Mouse (Mus musculus): Measurements from ENCODE around the gene Haspin. TPM values are rescaled to one million over a fixed set of nuclear protein-coding genes. Genes with fewer than 3 reads are reported as not detected.

Haspin gene
- polyA plus RNA-seq, 1 experiment from 2014 or later: 11.2 TPM

DNA sequence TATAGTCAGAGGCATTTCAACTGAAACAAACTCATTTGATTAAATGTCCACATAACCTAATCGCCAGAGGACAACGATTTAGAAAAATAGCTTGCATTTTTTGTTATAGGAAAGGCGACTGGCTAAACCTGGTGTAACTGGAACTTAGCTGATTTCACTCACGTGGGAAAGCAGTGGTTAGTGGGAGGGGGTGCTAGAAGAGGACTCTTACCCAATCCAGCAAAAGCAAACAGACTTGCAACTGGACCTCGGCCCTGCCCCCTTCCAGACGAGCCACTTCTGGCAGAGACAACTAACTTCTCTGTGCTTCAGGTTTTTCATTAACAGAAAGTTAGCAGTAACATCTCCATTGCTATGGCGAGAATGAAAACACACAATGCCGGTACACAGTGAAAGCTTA, 37.5 kb upstream of the Haspin start:
- Histone ChIP-seq H3K4me1 (ENCODE audit: control insufficient read depth, insufficient read depth, low read length) (peaks cover 22% of the 10 kb centered on the region), H3K27ac (ENCODE audit: low read depth, low read length) (no peak overlapping the region)
- WGBS (ENCODE audit: insufficient replicate concordance): 48% methylated on average over 8 of the region's 8 CpGs

GRCm38 (mm10) chr11:73172186-73172585, 34.1 kb upstream of the Haspin start:
- Histone ChIP-seq H3K27ac (ENCODE audit: low read depth, low read length) (no peak overlapping the region), H3K4me3 (ENCODE audit: low read depth, low read length) (no peak overlapping the region), H3K4me2 (no peak overlapping the region), H3K9ac (ENCODE audit: low read depth, low read length) (no peak overlapping the region), H3K36me3 (ENCODE audit: control insufficient read depth, insufficient read depth, low read length) (peaks cover 3% of the 10 kb centered on the region; the same call in 1 of the 2 replicates), H3K27me3 (ENCODE audit: control insufficient read depth, insufficient read depth, low read length) (no peaks in the 10 kb centered on the region), H3K4me1 (ENCODE audit: control insufficient read depth, insufficient read depth, low read length) (peaks cover 17% of the 10 kb centered on the region; the same call in 1 of the 2 replicates), H3K9me3 (replicated peaks; ENCODE audit: control insufficient read depth, low read length) (no peaks in the 10 kb centered on the region)
- WGBS (ENCODE audit: insufficient replicate concordance): 58% methylated on average over 5 of the region's 5 CpGs
- ATAC-seq (replicated peaks; ENCODE audit: insufficient number of reproducible peaks, low FRiP score, low TSS enrichment): no peak

More for the DNA sequence above, 37.5 kb upstream of the Haspin start:
- Histone ChIP-seq H3K36me3 (ENCODE audit: control insufficient read depth, insufficient read depth, low read length) (peaks cover 3% of the 10 kb centered on the region; the same call in 1 of the 2 replicates), H3K27me3 (ENCODE audit: control insufficient read depth, insufficient read depth, low read length) (no peaks in the 10 kb centered on the region), H3K9me3 (replicated peaks; ENCODE audit: control insufficient read depth, low read length) (no peaks in the 10 kb centered on the region), H3K9ac (ENCODE audit: low read depth, low read length) (peak overlapping the region; percentile 96), H3K4me2 (peak overlapping the region; percentile 70), H3K4me3 (ENCODE audit: low read depth, low read length) (peak overlapping the region; percentile 96)
- ATAC-seq (replicated peaks; ENCODE audit: insufficient number of reproducible peaks, low FRiP score, low TSS enrichment): no peak

DNA sequence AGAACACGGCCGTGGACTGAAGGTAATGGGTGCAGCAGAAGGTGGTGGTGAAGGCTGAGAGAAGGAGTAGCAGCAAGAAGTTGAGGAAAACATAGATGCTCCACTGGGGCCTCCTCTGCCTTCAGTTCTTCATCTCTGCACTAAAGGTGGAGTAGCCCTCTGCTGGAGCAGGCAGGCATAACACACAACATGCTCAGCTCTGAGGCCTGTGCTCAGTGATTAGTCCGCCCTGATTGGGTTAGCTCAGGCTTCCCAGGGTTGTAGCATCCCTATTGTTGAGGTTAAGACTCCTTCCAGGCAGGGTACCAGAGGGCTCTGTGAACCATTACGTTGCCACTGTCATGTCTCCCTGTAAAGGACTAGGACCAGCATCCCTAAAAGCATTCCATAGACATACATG, 31.1 kb upstream of the Haspin start:
- no peaks in the 10 kb centered on the region for H3K27me3 ChIP-seq (ENCODE audit: control insufficient read depth, insufficient read depth, low read length)
- ATAC-seq (replicated peaks; ENCODE audit: insufficient number of reproducible peaks, low FRiP score, low TSS enrichment): no peak
- H3K4me3 ChIP-seq (ENCODE audit: low read depth, low read length): no peak overlapping the region
- H3K4me2 ChIP-seq: no peak overlapping the region
- H3K27ac ChIP-seq (ENCODE audit: low read depth, low read length): no peak overlapping the region
- peaks cover 10% of the 10 kb centered on the region; the same call in 1 of the 2 replicates for H3K4me1 ChIP-seq (ENCODE audit: control insufficient read depth, insufficient read depth, low read length)
- H3K9ac ChIP-seq (ENCODE audit: low read depth, low read length): no peak overlapping the region
- 40% methylated on average over 4 of the region's 4 CpGs for WGBS (ENCODE audit: insufficient replicate concordance)
- H3K9me3 ChIP-seq (replicated peaks; ENCODE audit: control insufficient read depth, low read length): no peaks in the 10 kb centered on the region
- H3K36me3 ChIP-seq (ENCODE audit: control insufficient read depth, insufficient read depth, low read length): peaks cover 3% of the 10 kb centered on the region; the same call in 1 of the 2 replicates

GRCm38 (mm10) chr11:73168576-73168975, 30.5 kb upstream of the Haspin start:
- WGBS (ENCODE audit: insufficient replicate concordance): 76% methylated on average over 6 of the region's 6 CpGs
- no peak for ATAC-seq (replicated peaks; ENCODE audit: insufficient number of reproducible peaks, low FRiP score, low TSS enrichment)
- H3K27ac ChIP-seq (ENCODE audit: low read depth, low read length): no peak overlapping the region

GRCm38 (mm10) chr11:73168071-73168470, 30.0 kb upstream of the Haspin start:
- no peaks in the 10 kb centered on the region for H3K9me3 ChIP-seq (replicated peaks; ENCODE audit: control insufficient read depth, low read length)
- no peak overlapping the region for H3K4me2 ChIP-seq
- ATAC-seq (replicated peaks; ENCODE audit: insufficient number of reproducible peaks, low FRiP score, low TSS enrichment): no peak
- WGBS (ENCODE audit: insufficient replicate concordance): 85% methylated on average over 8 of the region's 8 CpGs
- H3K9ac ChIP-seq (ENCODE audit: low read depth, low read length): no peak overlapping the region
- H3K27ac ChIP-seq (ENCODE audit: low read depth, low read length): no peak overlapping the region
- no peaks in the 10 kb centered on the region for H3K27me3 ChIP-seq (ENCODE audit: control insufficient read depth, insufficient read depth, low read length)
- H3K36me3 ChIP-seq (ENCODE audit: control insufficient read depth, insufficient read depth, low read length): no peaks in the 10 kb centered on the region
- H3K4me1 ChIP-seq (ENCODE audit: control insufficient read depth, insufficient read depth, low read length): peaks cover 10% of the 10 kb centered on the region; the same call in 1 of the 2 replicates
- no peak overlapping the region for H3K4me3 ChIP-seq (ENCODE audit: low read depth, low read length)

More at GRCm38 (mm10) chr11:73168576-73168975, 30.5 kb upstream of the Haspin start:
- Histone ChIP-seq H3K27me3 (ENCODE audit: control insufficient read depth, insufficient read depth, low read length) (no peaks in the 10 kb centered on the region), H3K9me3 (replicated peaks; ENCODE audit: control insufficient read depth, low read length) (no peaks in the 10 kb centered on the region), H3K4me1 (ENCODE audit: control insufficient read depth, insufficient read depth, low read length) (peaks cover 10% of the 10 kb centered on the region; the same call in 1 of the 2 replicates), H3K36me3 (ENCODE audit: control insufficient read depth, insufficient read depth, low read length) (peaks cover 3% of the 10 kb centered on the region; the same call in 1 of the 2 replicates), H3K9ac (ENCODE audit: low read depth, low read length) (no peak overlapping the region), H3K4me3 (ENCODE audit: low read depth, low read length) (no peak overlapping the region), H3K4me2 (no peak overlapping the region)

DNA sequence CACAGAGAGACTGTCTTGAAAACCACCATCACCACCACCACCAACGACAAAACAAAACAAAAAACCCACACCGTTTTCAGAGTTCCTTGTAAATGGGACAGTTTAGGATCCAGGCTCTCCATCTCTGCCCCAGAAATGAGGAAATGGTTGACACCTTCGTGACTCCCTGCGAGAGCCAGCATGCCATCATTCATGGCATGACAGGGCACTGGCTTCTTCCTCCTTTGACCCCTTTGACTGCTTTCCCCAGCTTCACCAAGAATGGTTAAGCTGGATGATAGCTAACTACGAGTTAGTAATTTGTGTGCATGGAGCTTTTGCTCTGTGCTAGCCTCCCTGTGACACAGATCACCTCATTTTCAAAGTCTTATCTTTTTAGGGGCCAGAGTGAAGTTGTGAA, 24.2 kb upstream of the Haspin start:
- no peak for ATAC-seq (replicated peaks; ENCODE audit: insufficient number of reproducible peaks, low FRiP score, low TSS enrichment)
- Histone ChIP-seq H3K9me3 (replicated peaks; ENCODE audit: control insufficient read depth, low read length) (no peaks in the 10 kb centered on the region), H3K36me3 (ENCODE audit: control insufficient read depth, insufficient read depth, low read length) (no peaks in the 10 kb centered on the region), H3K9ac (ENCODE audit: low read depth, low read length) (no peak overlapping the region), H3K4me3 (ENCODE audit: low read depth, low read length) (no peak overlapping the region), H3K27me3 (ENCODE audit: control insufficient read depth, insufficient read depth, low read length) (peaks cover 25% of the 10 kb centered on the region), H3K27ac (ENCODE audit: low read depth, low read length) (no peak overlapping the region), H3K4me1 (ENCODE audit: control insufficient read depth, insufficient read depth, low read length) (peaks cover 7% of the 10 kb centered on the region; the same call in 1 of the 2 replicates), H3K4me2 (no peak overlapping the region)
- 72% methylated on average over 5 of the region's 5 CpGs for WGBS (ENCODE audit: insufficient replicate concordance)

- Histone ChIP-seq H3K27ac (ENCODE audit: low read depth, low read length) (no peak overlapping the region), H3K4me3 (ENCODE audit: low read depth, low read length) (no peak overlapping the region), H3K36me3 (ENCODE audit: control insufficient read depth, insufficient read depth, low read length) (no peaks in the 10 kb centered on the region), H3K4me1 (ENCODE audit: control insufficient read depth, insufficient read depth, low read length) (peaks cover 5% of the 10 kb centered on the region; the same call in 1 of the 2 replicates), H3K27me3 (ENCODE audit: control insufficient read depth, insufficient read depth, low read length) (peaks cover 31% of the 10 kb centered on the region), H3K4me2 (no peak overlapping the region), H3K9me3 (replicated peaks; ENCODE audit: control insufficient read depth, low read length) (no peaks in the 10 kb centered on the region), H3K9ac (ENCODE audit: low read depth, low read length) (no peak overlapping the region)
- WGBS (ENCODE audit: insufficient replicate concordance): 89% methylated on average over 4 of the region's 4 CpGs
- no peak for ATAC-seq (replicated peaks; ENCODE audit: insufficient number of reproducible peaks, low FRiP score, low TSS enrichment)
These were observed 23.5 kb upstream of the Haspin start for GRCm38 (mm10) chr11:73161616-73162015.

DNA sequence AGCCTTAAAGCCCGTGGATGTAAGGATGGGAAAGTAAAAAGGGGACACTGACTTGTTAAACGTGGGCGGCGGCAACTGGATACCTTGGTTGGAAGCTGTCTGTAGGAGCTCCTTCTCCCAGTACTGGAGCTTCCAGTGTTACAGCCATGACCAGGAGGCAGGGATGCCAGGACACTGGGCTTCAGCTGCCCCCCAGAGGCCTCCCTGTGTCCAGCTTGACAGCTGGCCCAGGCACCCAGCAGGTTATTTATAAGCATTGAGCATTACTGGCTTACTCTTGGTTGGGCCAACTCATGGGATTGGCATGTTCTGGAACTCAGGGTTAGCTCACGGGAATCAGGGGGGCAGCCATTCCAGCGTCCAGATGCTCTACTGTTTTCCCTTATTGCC, 22.7 kb upstream of the Haspin start:
- no peak overlapping the region for H3K27ac ChIP-seq (ENCODE audit: low read depth, low read length)

More for the DNA sequence above, 22.7 kb upstream of the Haspin start:
- no peaks in the 10 kb centered on the region for H3K36me3 ChIP-seq (ENCODE audit: control insufficient read depth, insufficient read depth, low read length)
- 0 out of 2 replicates have a peak, but pooled peaks have one; percentile 41 for ATAC-seq (replicated peaks; ENCODE audit: insufficient number of reproducible peaks, low FRiP score, low TSS enrichment)
- WGBS (ENCODE audit: insufficient replicate concordance): 18% methylated on average over 6 of the region's 6 CpGs
- no peaks in the 10 kb centered on the region for H3K9me3 ChIP-seq (replicated peaks; ENCODE audit: control insufficient read depth, low read length)
- peak overlapping the region; percentile 49 for H3K4me3 ChIP-seq (ENCODE audit: low read depth, low read length)
- peaks cover 5% of the 10 kb centered on the region; the same call in 1 of the 2 replicates for H3K4me1 ChIP-seq (ENCODE audit: control insufficient read depth, insufficient read depth, low read length)
- H3K4me2 ChIP-seq: peak overlapping the region; percentile 73
- H3K27me3 ChIP-seq (ENCODE audit: control insufficient read depth, insufficient read depth, low read length): peaks cover 33% of the 10 kb centered on the region
- peak overlapping the region; percentile 69 for H3K9ac ChIP-seq (ENCODE audit: low read depth, low read length)
